Mouse (Mus musculus) heart, postnatal 10 days (tissue): ENCODE results near the gene Pik3cd. TPM values are rescaled to one million over a fixed set of nuclear protein-coding genes. Genes with fewer than 3 reads are reported as not detected.
A peak's percentile ranks its signal among the peaks of the same experiment; 100 is the strongest.
"Not testable (repeated sequence)": the region's sequence is repeated elsewhere in the genome, so short reads cannot be mapped to it uniquely, and the experiment has no call there.

Experiments
- DNase-seq, 2 experiments: peaks; one replicate each; pipeline ENCODE4 v3.0.0; 2021
- intact Hi-C: fragments of 180-260 bp; cut with DNase I; formaldehyde crosslinking; loops from one replicate; pipeline ENCODE4 v1.15.1; 2025
- total RNA-seq, 2 experiments: library from RNA; stranded (reverse); gene quantifications; 2 replicates each; pipeline ENCODE4 v1.2.3; 2021

Gene Pik3cd
- total RNA-seq, 2 experiments from 2014 or later = 4.1 to 4.6 TPM

DNA sequence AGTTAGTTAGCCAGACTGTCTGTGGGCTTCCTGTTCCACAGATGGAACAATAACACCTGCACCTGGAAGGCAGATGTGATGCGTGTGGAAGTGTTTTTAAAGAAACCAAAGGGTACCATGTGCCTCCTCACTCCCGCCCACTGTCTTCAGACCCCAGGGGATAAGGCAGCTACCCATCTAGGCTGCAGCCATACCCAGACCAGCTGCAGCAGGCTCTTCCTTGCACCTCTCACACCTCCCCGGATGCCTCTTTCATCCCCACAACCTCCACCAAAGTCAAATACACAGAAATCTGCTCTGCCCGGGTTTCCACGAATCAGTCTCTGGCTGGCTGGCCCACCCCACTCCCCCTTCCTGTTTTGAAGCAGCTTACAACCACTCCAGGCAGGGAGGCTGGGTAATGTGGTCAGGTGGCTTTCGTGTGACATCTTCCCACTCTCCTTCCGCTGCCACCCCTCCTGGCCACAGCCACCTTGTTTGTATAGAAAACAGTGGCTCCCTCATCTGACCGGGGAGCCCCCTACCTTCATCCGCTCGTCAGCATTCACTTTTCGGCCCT, 44.4 kb downstream of the Pik3cd start:
- DNase-seq = no peak
- intact Hi-C loops = no loop called here

DNA sequence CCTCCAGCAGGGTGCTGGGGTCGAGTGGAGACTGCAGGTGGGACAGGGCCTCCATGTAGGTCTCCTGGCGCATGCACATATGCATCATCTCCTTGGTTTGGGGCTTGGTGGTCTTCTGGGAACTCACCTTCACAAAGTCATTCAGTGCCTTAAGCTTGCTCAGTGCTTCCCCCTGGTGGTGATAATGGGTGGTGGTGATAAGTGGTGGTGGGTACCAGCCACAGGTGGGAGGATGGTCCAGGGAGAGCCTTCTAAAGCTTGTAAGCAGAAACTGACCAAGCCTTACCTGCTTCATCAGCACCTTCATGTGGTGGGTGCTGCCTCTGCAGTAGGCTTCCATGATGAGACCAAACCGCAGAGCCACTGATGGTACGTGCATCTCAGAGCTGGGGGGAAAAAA, 48.1 kb downstream of the Pik3cd start:
- intact Hi-C loops = no loop called here

DNA sequence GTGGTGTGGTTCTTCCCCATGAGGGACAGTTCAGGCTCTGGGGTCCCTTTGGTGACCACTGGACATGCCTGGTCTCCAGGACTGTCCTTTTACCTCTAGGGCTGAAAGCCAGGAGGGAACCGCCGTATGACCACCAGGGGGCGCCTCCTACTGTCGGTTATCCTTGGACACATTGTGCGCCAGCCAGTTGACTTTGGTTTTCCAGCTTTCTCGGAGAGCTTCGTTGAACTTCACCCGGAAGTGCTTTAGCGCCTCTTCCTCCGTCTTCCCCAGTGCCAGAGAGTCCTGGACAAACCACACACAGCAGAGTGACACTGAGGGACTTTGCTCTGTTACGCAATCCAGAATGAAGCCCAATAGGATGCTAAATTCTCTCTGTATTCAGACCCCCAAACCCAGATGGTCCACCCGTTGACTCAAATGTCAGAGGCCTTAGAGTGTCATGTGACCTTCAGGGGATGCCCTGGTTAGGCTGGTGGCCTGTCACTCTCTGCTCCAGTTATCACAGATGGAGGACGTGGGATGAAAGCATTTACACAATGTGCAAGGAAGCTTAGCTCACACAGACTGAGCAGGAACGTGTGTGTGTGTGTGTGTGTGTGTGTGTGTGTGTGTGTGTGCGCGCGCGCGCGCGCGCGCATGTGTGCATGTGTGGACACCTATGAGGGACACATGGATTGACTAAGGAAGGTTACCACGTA, 51.7 kb downstream of the Pik3cd start:
- intact Hi-C loops = loop anchor here (1.0 kb wide), 1 partner anchor 60 kb away; no protein-coding TSS in a partner anchor
- DNase-seq = peak; percentile 80 to 92

More for the DNA sequence above, 48.1 kb downstream of the Pik3cd start:
- DNase-seq = peak in 1 of 2 experiments; percentile 46

DNA sequence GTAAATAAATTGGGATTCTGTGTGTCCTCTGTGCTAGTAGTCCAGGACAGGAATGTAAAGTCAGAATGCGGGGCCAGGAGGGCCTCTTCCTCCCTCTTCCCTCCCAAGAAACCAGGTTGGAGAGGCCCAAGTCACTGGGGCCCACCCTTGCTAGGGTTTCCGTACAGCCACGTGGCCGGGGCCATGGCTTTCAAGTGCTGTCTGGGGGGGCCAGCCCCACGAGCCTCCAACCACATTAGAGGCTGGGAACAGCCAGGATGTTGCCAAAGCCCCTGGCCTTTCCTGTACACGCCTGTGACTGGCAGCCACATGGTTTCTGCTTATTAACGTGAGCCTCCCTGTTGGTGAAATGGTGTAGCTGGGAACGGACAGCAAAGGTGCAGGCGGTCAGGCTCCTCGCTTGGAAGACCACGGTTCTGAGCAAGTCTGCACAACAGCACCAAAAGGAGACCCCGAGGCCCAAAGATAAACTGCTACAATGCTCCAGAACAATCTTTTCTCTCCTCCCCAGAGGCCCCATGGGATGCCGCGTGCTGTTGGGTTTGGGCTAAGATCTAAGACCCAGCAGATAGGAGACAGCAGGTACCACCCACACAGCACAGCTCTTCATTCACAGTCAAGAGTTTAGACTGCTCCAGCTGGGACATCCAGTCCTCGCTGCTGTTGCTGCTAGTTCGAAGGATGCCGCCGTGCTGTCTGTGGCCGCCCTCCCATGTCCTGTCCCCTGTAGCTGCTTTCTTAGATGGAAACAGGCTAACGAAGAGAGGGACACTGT, 54.2 kb downstream of the Pik3cd start:
- DNase-seq = no peak
- intact Hi-C loops = no loop called here

DNA sequence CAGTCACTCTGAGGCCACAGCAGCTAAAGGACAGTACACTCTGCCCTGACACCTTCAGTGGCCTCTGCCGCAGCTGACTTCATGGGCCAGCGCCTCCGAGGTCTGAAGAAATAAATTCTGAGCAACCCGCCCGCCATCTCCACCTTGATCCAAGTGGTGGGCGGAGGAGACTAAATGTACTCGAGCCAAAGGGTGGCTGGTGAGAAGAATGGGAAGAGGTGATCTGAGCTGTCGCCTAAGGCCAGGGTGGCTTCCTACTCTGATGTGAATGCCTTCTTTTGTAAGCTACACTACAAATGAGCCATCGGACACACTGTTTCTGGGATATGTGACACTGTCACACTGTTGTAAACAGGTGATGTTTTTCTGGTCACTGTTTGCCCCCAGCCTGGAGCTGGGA, 56.6 kb downstream of the Pik3cd start:
- no peak for DNase-seq
- intact Hi-C loops = no loop called here

DNA sequence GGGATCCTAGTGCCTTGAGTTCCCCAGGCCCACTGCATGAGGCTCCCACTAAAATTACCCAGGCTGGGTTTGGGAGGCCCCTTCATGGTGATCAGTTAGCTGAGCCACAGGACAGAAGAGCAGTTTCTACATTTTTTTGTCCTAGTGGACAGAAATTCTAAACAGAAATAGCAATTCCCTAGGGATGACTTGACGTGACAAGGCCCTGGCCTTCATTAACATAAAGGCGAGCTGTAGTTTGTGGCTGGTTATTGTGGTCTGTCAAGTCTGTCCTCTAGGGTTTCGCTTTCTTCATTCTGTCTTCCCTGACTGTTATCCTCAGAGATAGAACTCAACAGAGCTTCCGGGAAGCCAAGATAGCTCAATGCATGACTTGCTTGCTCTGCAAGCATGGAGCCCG, 60.4 kb downstream of the Pik3cd start:
- no peak for DNase-seq
- intact Hi-C loops = no loop called here

DNA sequence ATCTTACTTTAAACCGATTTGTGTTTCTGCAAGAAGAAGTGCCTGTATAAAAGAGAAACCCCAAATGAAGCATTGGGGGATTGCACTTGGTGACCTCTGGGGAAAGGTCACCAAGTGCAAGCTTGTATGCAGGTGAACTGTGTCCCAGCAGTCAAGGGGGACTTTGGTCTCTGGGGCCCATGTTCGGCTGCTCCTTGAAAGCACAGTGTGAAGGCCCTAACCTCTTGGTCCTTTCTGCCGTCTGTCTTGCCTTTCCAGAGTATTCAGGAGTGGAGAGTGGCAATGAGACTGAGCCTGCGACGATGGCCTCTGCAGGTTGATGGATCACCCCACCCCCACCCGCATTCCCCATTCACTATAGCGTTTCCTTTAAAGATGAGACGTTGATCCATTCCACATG, 61.0 kb downstream of the Pik3cd start:
- intact Hi-C loops = no loop called here
- DNase-seq = no peak

DNA sequence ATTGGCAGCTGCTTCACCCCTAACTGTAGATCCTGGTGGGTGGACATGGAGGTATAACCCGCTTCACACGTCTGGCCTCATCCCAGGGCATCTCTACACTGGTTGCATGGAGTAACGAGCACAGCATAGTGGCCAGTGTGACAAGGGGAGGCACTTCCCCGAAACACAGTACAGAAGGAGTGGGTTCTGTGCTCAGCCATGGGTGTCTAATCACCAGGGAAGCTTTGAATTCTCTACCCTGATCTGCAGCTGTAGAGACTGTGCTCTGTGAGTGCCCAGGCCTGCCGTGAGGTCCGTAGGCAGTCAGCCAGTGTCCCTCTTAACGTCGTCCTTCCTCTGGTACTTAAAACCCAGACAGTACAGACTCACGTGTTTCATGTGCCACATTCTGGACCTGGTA, 61.5 kb downstream of the Pik3cd start:
- intact Hi-C loops = no loop called here

DNA sequence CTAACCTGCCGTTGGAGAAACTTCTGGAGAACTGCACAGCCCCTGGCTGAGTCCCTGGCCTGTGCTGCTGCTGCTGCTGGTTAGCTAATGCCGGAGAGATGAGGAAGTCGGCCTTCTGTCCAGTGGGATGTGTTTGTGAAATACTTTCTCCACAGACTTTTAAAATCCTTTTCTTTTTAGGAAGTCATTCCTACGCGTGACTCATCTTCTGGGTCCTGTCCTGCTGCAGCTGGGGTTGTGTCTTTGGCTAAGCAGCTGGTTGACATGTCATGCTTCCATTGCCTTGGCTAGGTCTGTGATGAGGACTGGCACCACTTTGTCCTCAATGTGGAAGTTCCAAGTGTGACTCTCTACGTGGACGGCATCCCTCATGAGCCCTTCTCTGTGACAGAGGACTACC, 64.4 kb downstream of the Pik3cd start:
- DNase-seq = peak; percentile 24 to 46
- intact Hi-C loops = no loop called here

More for the DNA sequence above, 61.5 kb downstream of the Pik3cd start:
- DNase-seq = no peak

DNA sequence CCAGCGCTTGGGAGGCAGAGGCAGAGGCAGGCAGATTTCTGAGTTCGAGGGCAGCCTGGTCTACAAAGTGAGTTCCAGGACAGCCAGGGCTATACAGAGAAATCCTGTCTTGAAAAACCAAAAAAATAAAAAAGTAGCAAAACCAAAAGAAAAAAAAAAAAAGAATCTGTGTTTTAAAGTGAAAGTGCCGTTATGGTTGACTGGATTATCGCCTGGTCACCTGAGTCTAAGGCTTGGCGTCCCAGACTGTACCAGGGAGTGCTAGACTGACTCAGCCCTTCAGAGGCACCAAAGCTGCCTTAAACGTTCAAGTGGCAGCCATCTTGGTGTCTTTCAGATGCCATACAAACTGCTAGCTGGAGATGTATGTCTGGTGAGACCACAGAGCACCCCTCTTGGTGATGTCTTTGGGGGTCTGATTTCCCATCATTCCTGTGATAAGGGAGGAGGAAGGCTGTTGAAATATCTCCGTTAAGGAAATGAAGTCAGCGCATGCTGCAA, 66.4 kb downstream of the Pik3cd start:
- DNase-seq = no peak
- intact Hi-C loops = no loop called here

DNA sequence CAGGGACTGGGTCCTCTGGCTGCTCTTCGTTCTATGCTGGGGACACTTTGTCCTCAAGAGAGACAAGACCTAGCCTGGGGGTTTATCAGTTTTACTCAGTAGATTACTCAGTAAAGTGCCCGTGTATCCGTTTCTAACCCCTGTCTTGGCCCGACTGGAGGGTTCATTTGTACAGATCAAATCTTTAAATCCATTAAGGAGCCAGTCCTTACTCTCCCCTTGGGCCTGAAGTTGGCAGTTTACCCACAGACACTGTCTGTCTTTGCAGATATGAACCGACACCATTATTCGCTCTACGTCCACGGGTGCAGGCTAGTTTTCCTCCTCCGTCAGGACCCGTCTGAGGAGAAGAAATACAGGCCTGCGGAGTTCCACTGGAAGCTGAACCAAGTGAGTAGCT, 67.4 kb downstream of the Pik3cd start:
- intact Hi-C loops = no loop called here
- DNase-seq = no peak

DNA sequence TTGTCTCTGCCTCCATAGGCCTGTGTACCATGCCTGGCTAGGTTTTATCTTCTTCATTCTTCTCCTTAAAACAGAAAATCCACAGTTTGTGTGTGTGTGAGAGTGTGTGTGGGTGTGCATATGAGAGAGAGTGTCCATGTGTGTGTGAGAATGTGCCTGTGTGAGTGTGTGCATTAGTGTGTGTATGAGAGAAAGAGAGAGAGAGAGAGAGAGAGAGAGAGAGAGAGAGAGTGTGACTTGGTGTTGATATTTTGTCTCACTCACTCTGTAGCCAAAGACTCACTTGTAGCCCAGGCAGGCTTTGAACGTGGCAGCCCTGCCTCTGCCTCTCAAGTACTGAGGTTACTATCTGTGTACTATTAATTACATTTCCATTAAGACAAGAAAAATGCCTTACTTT, 68.2 kb downstream of the Pik3cd start:
- DNase-seq = no peak
- intact Hi-C loops = no loop called here

DNA sequence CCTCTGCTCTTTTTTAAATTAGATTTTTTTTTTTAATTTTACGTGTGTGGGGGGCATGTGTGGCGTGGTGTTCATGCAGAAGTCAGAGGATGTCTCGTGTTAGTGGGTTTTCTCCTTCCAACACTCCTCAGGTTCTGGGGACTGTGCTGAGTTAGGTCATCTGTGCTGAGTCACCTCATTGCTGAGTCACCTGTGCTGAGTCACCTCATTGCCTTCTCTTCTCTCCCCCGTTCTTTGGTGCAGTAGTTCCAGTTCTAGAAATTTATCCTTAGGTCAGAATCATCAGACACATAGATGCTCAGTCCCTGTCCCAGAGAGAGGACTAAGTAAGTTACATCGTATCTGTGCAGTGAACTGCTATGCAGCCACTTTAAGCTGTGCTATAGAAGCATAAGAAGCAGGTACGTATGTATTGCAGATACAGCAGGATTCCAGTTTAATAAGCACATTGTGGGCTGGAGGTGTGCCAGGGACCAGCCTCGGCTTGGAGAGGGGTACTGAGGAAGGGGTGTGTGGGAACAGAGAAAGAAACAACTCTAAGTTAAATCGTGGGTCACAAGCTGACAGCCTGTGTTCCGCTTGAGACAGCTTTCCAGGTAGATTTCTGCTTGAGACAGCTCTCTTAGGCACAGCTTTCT, 69.6 kb downstream of the Pik3cd start:
- intact Hi-C loops = no loop called here
- no peak for DNase-seq

DNA sequence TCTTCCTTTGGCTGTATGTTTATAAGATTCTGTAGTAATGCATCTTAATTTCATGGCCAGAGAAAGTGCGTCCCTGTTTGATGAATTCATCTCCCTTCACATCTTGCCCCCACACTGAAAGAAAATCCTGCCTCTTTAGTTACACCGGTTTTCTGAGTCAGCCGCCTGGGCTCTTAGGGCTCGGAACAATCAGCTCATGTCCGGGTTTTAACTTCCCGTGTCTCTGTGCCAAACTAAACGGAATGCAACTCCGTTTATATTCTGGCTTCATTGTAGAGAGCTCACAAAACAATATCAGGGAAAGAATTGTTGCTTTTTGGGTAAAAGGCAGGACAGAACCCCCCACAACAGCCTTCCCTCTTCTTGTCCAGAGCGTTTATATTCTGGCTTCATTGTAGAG, 73.6 kb downstream of the Pik3cd start:
- DNase-seq = no peak

DNA sequence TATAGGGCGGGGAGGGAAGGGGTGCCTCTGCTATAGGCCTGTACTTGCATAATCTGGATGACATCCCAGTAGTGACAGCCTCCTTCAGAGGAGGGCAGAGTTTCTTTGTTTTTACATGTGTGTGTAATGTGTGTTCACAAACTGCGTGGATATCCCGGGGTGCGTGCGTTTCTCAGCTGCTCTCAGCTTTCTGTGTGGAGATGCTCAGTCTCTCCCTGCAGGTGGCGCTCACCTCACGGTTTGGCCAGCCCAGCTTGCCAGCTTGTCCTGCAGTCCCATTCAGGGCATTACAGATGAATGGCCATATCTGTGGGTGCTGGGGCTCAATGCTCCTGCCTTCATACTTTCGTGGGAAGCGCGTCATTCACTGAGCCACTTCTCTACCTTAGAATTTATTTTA, 74.0 kb downstream of the Pik3cd start:
- intact Hi-C loops = no loop called here
- peak; percentile 47 to 71 for DNase-seq

More for the DNA sequence above, 73.6 kb downstream of the Pik3cd start:
- intact Hi-C loops = no loop called here

DNA sequence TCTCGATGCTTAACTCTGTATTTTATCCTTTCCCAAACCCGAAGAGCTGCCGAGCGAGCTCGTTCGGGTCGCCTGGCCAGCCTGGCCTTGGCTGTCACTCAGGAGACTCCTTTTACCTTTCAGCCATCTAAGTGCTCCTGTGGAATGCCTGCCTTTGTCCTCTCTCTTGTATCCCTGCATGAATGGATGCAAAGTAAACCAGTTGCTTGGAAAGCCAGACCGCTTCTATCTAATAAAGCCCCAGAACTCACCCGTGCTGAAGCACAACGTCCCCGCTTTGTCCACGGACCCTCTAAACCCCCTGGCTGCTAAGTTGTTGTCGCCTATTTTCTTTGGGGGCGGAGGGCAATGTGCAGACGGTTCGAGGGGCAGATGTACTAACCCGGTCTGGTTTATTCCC, 75.6 kb downstream of the Pik3cd start:
- DNase-seq = no peak
- intact Hi-C loops = no loop called here

DNA sequence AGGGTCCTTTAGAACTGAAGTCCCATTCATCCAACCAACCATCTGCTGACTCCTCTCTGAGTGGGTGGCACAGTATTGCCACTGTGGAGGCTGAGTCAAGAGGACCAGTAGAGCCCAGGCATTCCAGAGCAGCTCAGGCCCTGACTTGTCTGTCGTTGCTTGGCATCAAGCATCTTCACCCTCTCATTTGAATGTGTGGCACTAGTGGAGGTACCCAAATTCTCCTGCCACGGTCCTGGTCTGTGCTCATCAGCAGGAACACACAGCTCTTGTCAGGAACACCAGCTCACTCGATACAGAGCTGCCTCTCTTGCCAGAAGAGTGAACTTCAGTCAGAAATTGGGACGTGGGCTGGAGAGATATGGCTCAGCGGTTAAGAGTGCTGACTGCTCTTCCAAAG, 78.7 kb downstream of the Pik3cd start:
- intact Hi-C loops = no loop called here
- DNase-seq = no peak

DNA sequence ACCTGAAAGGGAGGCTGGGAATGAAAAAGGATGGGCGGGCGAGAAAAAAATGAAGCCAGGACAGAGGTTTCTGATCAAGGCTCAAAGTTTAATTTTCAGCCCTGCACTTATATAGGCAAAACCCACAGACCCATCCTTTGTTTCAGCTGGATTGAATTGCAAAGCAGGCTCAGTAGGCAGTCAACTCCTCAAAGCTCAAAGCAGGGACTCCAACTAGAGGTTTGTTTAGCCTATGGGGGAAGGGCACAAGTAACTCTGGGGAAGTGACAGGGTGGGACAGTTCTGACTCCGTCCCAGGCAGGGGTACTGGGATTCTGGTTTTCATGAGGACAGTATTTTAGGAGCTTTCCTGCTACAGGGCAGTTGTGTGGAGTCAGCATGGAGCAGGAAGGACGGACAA, 81.1 kb downstream of the Pik3cd start:
- intact Hi-C loops = no loop called here
- no peak for DNase-seq

DNA sequence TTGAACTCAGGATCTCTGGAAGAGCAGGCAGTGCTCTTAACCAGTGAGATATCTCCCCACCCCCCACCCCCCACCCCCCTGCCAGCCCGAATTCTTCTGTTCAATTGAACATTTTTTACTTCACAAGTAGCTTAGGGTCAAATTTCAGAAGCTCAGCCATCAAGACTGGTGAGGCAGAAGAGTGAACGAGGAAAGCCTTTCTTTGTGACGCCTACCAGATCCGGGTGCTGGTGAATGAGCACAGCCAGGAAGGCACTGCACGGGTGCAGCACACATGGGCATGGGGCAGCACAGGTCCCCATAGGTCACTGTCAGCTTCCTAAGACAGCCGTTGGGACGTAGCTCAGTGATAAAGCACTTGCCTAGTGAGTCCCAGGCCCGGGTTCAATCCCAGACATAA, 82.4 kb downstream of the Pik3cd start:
- no peak for DNase-seq
- intact Hi-C loops = loop anchor here (10.0 kb wide), 2 partner anchors 245 to 475 kb away; no protein-coding TSS in a partner anchor

DNA sequence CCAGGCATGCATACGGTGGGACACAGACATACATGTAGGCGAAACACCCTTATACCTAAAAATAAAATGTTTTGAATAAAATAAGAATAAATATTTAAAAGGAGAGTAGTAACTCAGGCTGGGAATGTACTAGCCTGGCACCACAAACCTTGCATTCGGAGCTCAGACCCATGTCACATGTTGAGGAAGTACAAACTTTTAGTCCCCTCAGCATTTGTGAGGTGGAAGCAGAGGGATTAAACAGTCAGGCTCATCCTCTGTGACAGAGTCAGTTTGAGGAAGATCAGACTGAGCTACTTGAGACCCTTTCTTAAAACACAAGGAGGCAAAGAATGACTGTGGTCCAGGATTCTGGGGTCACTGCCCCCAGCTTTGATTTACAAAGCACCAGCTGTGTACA, 85.4 kb downstream of the Pik3cd start:
- not testable (repeated sequence) for DNase-seq
- intact Hi-C loops = loop anchor here (10.0 kb wide), 2 partner anchors 242 to 472 kb away; no protein-coding TSS in a partner anchor

DNA sequence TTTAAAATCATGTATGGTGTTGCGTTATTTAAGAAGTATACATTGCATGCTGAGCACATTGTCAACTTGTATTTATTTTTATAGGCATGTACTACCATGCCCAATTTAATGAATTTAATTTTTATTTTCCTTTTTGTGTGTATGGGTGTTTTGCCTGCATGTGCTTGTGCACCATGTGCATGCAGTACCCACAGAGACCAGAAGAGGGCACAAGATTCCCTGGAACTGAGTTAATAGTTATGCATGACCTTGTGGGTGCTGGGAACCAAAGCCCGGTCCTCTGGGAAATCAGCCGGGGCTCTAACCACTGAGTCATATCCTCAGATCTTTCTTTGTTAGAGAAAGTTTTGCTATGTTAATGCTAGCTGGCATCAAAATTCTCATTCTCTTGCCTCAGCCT, 87.5 kb downstream of the Pik3cd start:
- no peak for DNase-seq
- intact Hi-C loops = loop anchor here (5.0 to 10.0 kb wide), 3 partner anchors 118 to 470 kb away; no protein-coding TSS in a partner anchor
